Mouse (Mus musculus): ENCODE results near the gene Elfn1.

GRCm38 (mm10) chr5:139911506-139911905, 3.8 kb downstream of the Elfn1 start:
- TF ChIP-seq CTCF (IDR thresholded peaks at IDR 0.05; ENCODE audit: borderline replicate concordance, extremely low read depth, insufficient read depth, insufficient read length) (no peak), POLR2A (IDR thresholded peaks at IDR 0.05; ENCODE audit: borderline replicate concordance, extremely low read depth, insufficient read depth, insufficient read length, poor library complexity, severe bottlenecking) (no peak)
